Mouse (Mus musculus): Measurements from ENCODE around the gene Sympk.

DNA sequence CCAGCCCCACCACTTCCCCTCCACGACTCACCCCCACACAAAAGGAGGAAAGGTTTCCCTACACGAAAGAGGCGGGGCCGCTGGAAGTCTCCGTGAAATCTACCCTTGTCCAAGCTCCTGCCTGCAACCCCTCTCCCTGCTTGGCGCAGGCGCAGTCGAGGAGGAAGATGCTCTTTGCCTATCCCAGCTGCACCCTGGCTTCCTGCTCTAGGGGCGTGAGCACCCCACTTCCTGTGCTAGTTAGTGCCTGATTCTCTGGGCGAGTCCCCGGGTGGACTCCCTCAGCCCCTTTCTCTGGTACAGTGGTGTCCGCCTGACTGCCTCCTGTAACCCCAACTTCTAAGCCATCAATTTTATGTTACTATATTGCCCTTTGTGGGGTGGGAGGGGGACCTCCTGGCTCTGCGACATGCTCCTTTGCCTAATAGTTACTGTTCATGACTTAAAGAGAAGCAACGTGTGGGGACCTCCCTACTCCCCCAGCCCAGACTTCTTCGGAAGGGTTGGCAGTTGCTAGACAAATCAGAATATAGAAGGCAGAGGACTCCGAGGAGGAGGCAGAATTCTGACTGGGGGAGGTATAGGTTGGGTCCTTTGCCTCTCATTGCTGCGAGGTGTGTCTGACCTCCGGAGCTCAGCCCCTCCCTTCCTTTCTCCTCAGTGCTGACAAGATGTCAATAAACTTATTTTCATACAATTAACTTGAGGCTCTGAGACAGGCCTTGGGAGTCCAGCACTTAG is 22.9 kb upstream of the Sympk start:
- TF ChIP-seq CTCF (IDR thresholded peaks at IDR 0.05; ENCODE audit: borderline replicate concordance, insufficient read depth, low read depth, low read length) (no peak), POLR2A (IDR thresholded peaks at IDR 0.05; ENCODE audit: borderline replicate concordance, insufficient read depth, low read length) (no peak)

All from cerebellum, adult 2 months (tissue).